Mouse (Mus musculus) midbrain, embryonic 10.5 days (tissue): Measurements from ENCODE around the gene Ltbp3. TPM values are rescaled to one million over a fixed set of nuclear protein-coding genes. Genes with fewer than 3 reads are reported as not detected.

Experiments
- DNase-seq: peaks from one replicate; pipeline ENCODE4 v3.0.0-alpha.2; 2017; ENCODE audit warnings: low spot score
- H3K27ac ChIP-seq: fragments of 300-500 bp; sonication (generic); replicated peaks from 2 replicates; pipeline ENCODE4 v1.5.1; 2016; ENCODE audit warnings: mild to moderate bottlenecking
- H3K27me3 ChIP-seq: fragments of 300-500 bp; sonication (generic); 2 replicates; pipeline ENCODE4 v1.6.1; 2016; ENCODE audit warnings: low read depth, mild to moderate bottlenecking; ENCODE audit not compliant: poor library complexity, severe bottlenecking
- H3K36me3 ChIP-seq: fragments of 300-500 bp; sonication (generic); 2 replicates; pipeline ENCODE4 v1.6.1; 2016; ENCODE audit warnings: mild to moderate bottlenecking, moderate library complexity
- H3K4me1 ChIP-seq: fragments of 300-500 bp; sonication (generic); 2 replicates; pipeline ENCODE4 v1.6.1; 2016
- H3K4me3 ChIP-seq: fragments of 300-500 bp; sonication (generic); 2 replicates; pipeline ENCODE4 v1.5.1; 2016; ENCODE audit warnings: mild to moderate bottlenecking, moderate library complexity
- H3K9me3 ChIP-seq: fragments of 300-500 bp; sonication (generic); replicated peaks from 2 replicates; pipeline ENCODE4 v1.6.1; 2016; ENCODE audit warnings: mild to moderate bottlenecking
- WGBS: fragments of 180-500 bp; shearing (Covaris S2); methylation state at CpG from one replicate; pipeline ENCODE4 v1.1.7; 2016; 5-methylcytosine and 5-hydroxymethylcytosine counted together
- polyA plus RNA-seq: library from polyadenylated mRNA; unstranded; fragments of >200 nt; fragmentation: Nextera tagmentation; extraction: Ambion mirVana; gene quantifications from 2 replicates; pipeline ENCODE4 v1.2.1, GENCODE M21; 2016

Gene Ltbp3
- polyA plus RNA-seq, 1 experiment from 2014 or later, result 2.9 TPM

- H3K4me3 ChIP-seq, result peak overlapping the region; percentile 95
- H3K4me1 ChIP-seq, result peaks cover 71% of the 10 kb centered on the region
- H3K36me3 ChIP-seq, result peaks cover 53% of the 10 kb centered on the region
- H3K27ac ChIP-seq, result peak overlapping the region; percentile 97; the same call in 1 of the 2 replicates
- no peak for DNase-seq
- H3K9me3 ChIP-seq, result no peaks in the 10 kb centered on the region
- 84% methylated on average over 15 of the region's 15 CpGs for WGBS
- H3K27me3 ChIP-seq, result peaks cover 18% of the 10 kb centered on the region
Measured at GRCm38 (mm10) chr19:5726961-5727578, 13.6 kb upstream of the Ltbp3 start.

- H3K36me3 ChIP-seq, result peaks cover 46% of the 10 kb centered on the region
- H3K27me3 ChIP-seq, result peaks cover 18% of the 10 kb centered on the region
- H3K4me1 ChIP-seq, result peaks cover 72% of the 10 kb centered on the region
- 6% methylated on average over 14 of the region's 14 CpGs for WGBS
- DNase-seq, result peak; percentile 86
- no peaks in the 10 kb centered on the region for H3K9me3 ChIP-seq
- peak overlapping the region; percentile 95 for H3K4me3 ChIP-seq
- H3K27ac ChIP-seq, result peak overlapping the region; percentile 97
Measured at GRCm38 (mm10) chr19:5727701-5728100, 13.0 kb upstream of the Ltbp3 start.

GRCm38 (mm10) chr19:5728631-5729443, 11.9 kb upstream of the Ltbp3 start:
- WGBS, result 14% methylated on average over 37 of the region's 37 CpGs
- DNase-seq, result no peak
- Histone ChIP-seq H3K9me3 (no peaks in the 10 kb centered on the region), H3K27ac (peak overlapping the region; percentile 97), H3K27me3 (peaks cover 18% of the 10 kb centered on the region), H3K36me3 (peaks cover 38% of the 10 kb centered on the region), H3K4me1 (peaks cover 72% of the 10 kb centered on the region), H3K4me3 (peak overlapping the region; percentile 95)

GRCm38 (mm10) chr19:5729444-5729815, 11.3 kb upstream of the Ltbp3 start, which contains the start of gene Fam89b:
Fam89b (minus strand) TSS chr19:5729653.
- DNase-seq, result peak; percentile 89
- Histone ChIP-seq H3K9me3 (no peaks in the 10 kb centered on the region), H3K36me3 (peaks cover 32% of the 10 kb centered on the region), H3K4me1 (peaks cover 72% of the 10 kb centered on the region), H3K4me3 (peak within 1 kb of the TSS; percentile 95), H3K27me3 (peaks cover 18% of the 10 kb centered on the region), H3K27ac (peak within 1 kb of the TSS; percentile 97)
- WGBS, result under 1% methylated on average over 37 of the region's 37 CpGs

GRCm38 (mm10) chr19:5730314-5731186, 10.2 kb upstream of the Ltbp3 start:
- H3K4me1 ChIP-seq, result peaks cover 61% of the 10 kb centered on the region
- H3K27me3 ChIP-seq, result peaks cover 27% of the 10 kb centered on the region
- no peaks in the 10 kb centered on the region for H3K9me3 ChIP-seq
- DNase-seq, result no peak
- peak overlapping the region; percentile 95 for H3K4me3 ChIP-seq
- H3K36me3 ChIP-seq, result peaks cover 21% of the 10 kb centered on the region
- 77% methylated on average over 29 of the region's 29 CpGs for WGBS
- H3K27ac ChIP-seq, result peak overlapping the region; percentile 84

- H3K4me1 ChIP-seq, result peaks cover 53% of the 10 kb centered on the region
- H3K27ac ChIP-seq, result peak overlapping the region; percentile 84
- WGBS, result under 1% methylated on average over 47 of the region's 47 CpGs
- no peaks in the 10 kb centered on the region for H3K9me3 ChIP-seq
- peak; percentile 97 for DNase-seq
- peak overlapping the region; percentile 95 for H3K4me3 ChIP-seq
- peaks cover 14% of the 10 kb centered on the region for H3K36me3 ChIP-seq
- peaks cover 24% of the 10 kb centered on the region for H3K27me3 ChIP-seq
Measured at GRCm38 (mm10) chr19:5731264-5731978, 9.3 kb upstream of the Ltbp3 start.

- Histone ChIP-seq H3K27me3 (peaks cover 29% of the 10 kb centered on the region), H3K4me3 (no peak overlapping the region), H3K4me1 (peaks cover 26% of the 10 kb centered on the region), H3K9me3 (no peaks in the 10 kb centered on the region), H3K36me3 (peaks cover 6% of the 10 kb centered on the region; the same call in 1 of the 2 replicates), H3K27ac (no peak overlapping the region)
- WGBS, result 83% methylated on average over 9 of the region's 9 CpGs
- DNase-seq, result no peak
Measured at GRCm38 (mm10) chr19:5734325-5734724, 6.4 kb upstream of the Ltbp3 start.

- no peaks in the 10 kb centered on the region for H3K9me3 ChIP-seq
- H3K4me3 ChIP-seq, result no peak overlapping the region
- H3K27ac ChIP-seq, result no peak overlapping the region
- no peak for DNase-seq
- no peaks in the 10 kb centered on the region for H3K36me3 ChIP-seq
- WGBS, result 56% methylated on average over 2 of the region's 2 CpGs
- H3K4me1 ChIP-seq, result peaks cover 34% of the 10 kb centered on the region
- H3K27me3 ChIP-seq, result peaks cover 80% of the 10 kb centered on the region
Measured at GRCm38 (mm10) chr19:5739446-5739845, 1.3 kb upstream of the Ltbp3 start.

GRCm38 (mm10) chr19:5741641-5742240, 1.0 kb downstream of the Ltbp3 start:
- Histone ChIP-seq H3K4me3 (peak overlapping the region; percentile 68), H3K27me3 (peaks cover 87% of the 10 kb centered on the region), H3K36me3 (no peaks in the 10 kb centered on the region), H3K27ac (peak overlapping the region; percentile 82), H3K9me3 (no peaks in the 10 kb centered on the region), H3K4me1 (peaks cover 52% of the 10 kb centered on the region)
- DNase-seq, result peak; percentile 70
- WGBS, result under 1% methylated on average over 55 of the region's 55 CpGs

GRCm38 (mm10) chr19:5742241-5742641, 1.5 kb downstream of the Ltbp3 start:
- 1% methylated on average over 32 of the region's 32 CpGs for WGBS
- Histone ChIP-seq H3K4me3 (peak overlapping the region; percentile 68), H3K9me3 (no peaks in the 10 kb centered on the region), H3K4me1 (peaks cover 57% of the 10 kb centered on the region), H3K27me3 (peaks cover 87% of the 10 kb centered on the region), H3K36me3 (no peaks in the 10 kb centered on the region), H3K27ac (peak overlapping the region; percentile 82)
- DNase-seq, result no peak

- H3K27ac ChIP-seq, result no peak overlapping the region
- peaks cover 61% of the 10 kb centered on the region for H3K4me1 ChIP-seq
- no peaks in the 10 kb centered on the region for H3K36me3 ChIP-seq
- H3K9me3 ChIP-seq, result no peaks in the 10 kb centered on the region
- DNase-seq, result no peak
- peaks cover 99% of the 10 kb centered on the region for H3K27me3 ChIP-seq
- H3K4me3 ChIP-seq, result no peak overlapping the region
- WGBS, result 72% methylated on average over 5 of the region's 5 CpGs
Measured at GRCm38 (mm10) chr19:5743576-5743975, 2.9 kb downstream of the Ltbp3 start.
